In genomic region chr15:10468761-10469160, GRCm38 (mm10) we compare ENCODE assay signal across 11 mouse cellular contexts. TPM values are rescaled to one million over a fixed set of nuclear protein-coding genes. Genes with fewer than 3 reads are reported as not detected.
DNase-seq lines count a peak whose midpoint lies in the region; ATAC-seq and TF ChIP-seq lines count a peak whose summit lies in the region.
"Had no signal": no experiment of that assay in that cellular context is flagged by ENCODE, and none has a peak within 500 bp of the region (broad histone marks: within the 10 kb centered on the region; RNA-seq: fewer than 3 reads in every experiment).

No protein-coding gene starts in this region.

- no peak overlapping the region for H3K9ac ChIP-seq in heart, embryonic 13.5 days
- H3K9ac ChIP-seq in midbrain, postnatal 0 days (replicated peaks; ENCODE audit: low read length, poor library complexity, severe bottlenecking) = no peak overlapping the region
- H3K9ac ChIP-seq in intestine, embryonic 16.5 days (ENCODE audit: low read depth, low read length) = no peak overlapping the region
- H3K9ac ChIP-seq in neural tube, embryonic 14.5 days (replicated peaks; ENCODE audit: low read depth, low read length) = no peak overlapping the region

- intact Hi-C loops in heart, postnatal 10 days (cut with DNase I) = loop anchor here (5.0 kb wide), 1 partner anchor 1706 kb away; no protein-coding TSS in a partner anchor

- TF ChIP-seq CTCF in midbrain, postnatal 0 days (IDR thresholded peaks at IDR 0.05) = no peak

- no peak for ATAC-seq in heart, embryonic 13.5 days (ENCODE audit: extremely low read depth, insufficient number of reproducible peaks, low FRiP score, low TSS enrichment)
- ATAC-seq in midbrain, postnatal 0 days (ENCODE audit: low FRiP score) = no peak
- no peak for ATAC-seq in intestine, embryonic 16.5 days
- no peak for ATAC-seq in neural tube, embryonic 14.5 days (ENCODE audit: low read depth)

- no peak for DNase-seq in heart, postnatal 10 days
- no peak for DNase-seq in midbrain, embryonic 10.5 days (ENCODE audit: low spot score)
- no peak for DNase-seq in midbrain, postnatal 0 days (ENCODE audit: low spot score)
- DNase-seq in layer of hippocampus, adult 8-10 months (ENCODE audit: low spot score in 2 of 2) = no peak
- DNase-seq in spleen, postnatal 4 days (ENCODE audit: low spot score in 2 of 2) = no peak
- DNase-seq: lung, postnatal 4 days; right cerebral cortex, postnatal 14 days; thymus, postnatal 25 days had no signal

- no peaks in the 10 kb centered on the region for H3K27me3 ChIP-seq in heart, embryonic 13.5 days (replicated peaks)
- H3K27me3 ChIP-seq in midbrain, embryonic 10.5 days (ENCODE audit: low read depth, poor library complexity, severe bottlenecking) = no peaks in the 10 kb centered on the region
- H3K27me3 ChIP-seq in midbrain, postnatal 0 days (ENCODE audit: insufficient read depth, low read length) = no peaks in the 10 kb centered on the region
- H3K27me3 ChIP-seq in intestine, embryonic 16.5 days (replicated peaks; ENCODE audit: control insufficient read depth, insufficient read depth, low read length) = no peaks in the 10 kb centered on the region
- peaks cover 4% of the 10 kb centered on the region; the same call in 1 of the 2 replicates for H3K27me3 ChIP-seq in neural tube, embryonic 14.5 days (ENCODE audit: control insufficient read depth, insufficient read depth, low read length)

- 75% methylated on average over 3 of the region's 3 CpGs for WGBS in heart, embryonic 13.5 days
- WGBS in midbrain, embryonic 10.5 days = 89% methylated on average over 3 of the region's 3 CpGs
- WGBS in midbrain, postnatal 0 days = 87% methylated on average over 3 of the region's 3 CpGs
- 80% methylated on average over 3 of the region's 3 CpGs for WGBS in intestine, embryonic 16.5 days
- WGBS in neural tube, embryonic 14.5 days = 91% methylated on average over 3 of the region's 3 CpGs

- H3K4me2 ChIP-seq in heart, embryonic 13.5 days = peak overlapping the region; percentile 91
- H3K4me2 ChIP-seq in midbrain, postnatal 0 days (ENCODE audit: low read depth, low read length, poor library complexity, severe bottlenecking) = no peak overlapping the region
- H3K4me2 ChIP-seq in intestine, embryonic 16.5 days (ENCODE audit: low read depth, low read length) = 0 out of 2 replicates have a peak overlapping the region, but pooled peaks have one; percentile 5
- H3K4me2 ChIP-seq in neural tube, embryonic 14.5 days (ENCODE audit: low read depth, low read length) = peak overlapping the region; percentile 86

- H3K9me3 ChIP-seq in heart, embryonic 13.5 days = no peaks in the 10 kb centered on the region
- no peaks in the 10 kb centered on the region for H3K9me3 ChIP-seq in midbrain, embryonic 10.5 days (replicated peaks)
- H3K9me3 ChIP-seq in midbrain, postnatal 0 days (ENCODE audit: low read length) = no peaks in the 10 kb centered on the region
- no peaks in the 10 kb centered on the region for H3K9me3 ChIP-seq in intestine, embryonic 16.5 days (ENCODE audit: control insufficient read depth, low read length)
- no peaks in the 10 kb centered on the region for H3K9me3 ChIP-seq in neural tube, embryonic 14.5 days (ENCODE audit: control insufficient read depth, low read length)

- peak overlapping the region; percentile 87 for H3K4me3 ChIP-seq in heart, embryonic 13.5 days
- H3K4me3 ChIP-seq in midbrain, embryonic 10.5 days = peak overlapping the region; percentile 16; the same call in 1 of the 2 replicates
- H3K4me3 ChIP-seq in midbrain, postnatal 0 days (ENCODE audit: low read depth, low read length) = no peak overlapping the region
- H3K4me3 ChIP-seq in intestine, embryonic 16.5 days (ENCODE audit: low read length) = no peak overlapping the region
- no peak overlapping the region; the same call in 1 of the 2 replicates for H3K4me3 ChIP-seq in neural tube, embryonic 14.5 days (ENCODE audit: low read depth, low read length)

- no peaks in the 10 kb centered on the region for H3K36me3 ChIP-seq in heart, embryonic 13.5 days
- H3K36me3 ChIP-seq in midbrain, embryonic 10.5 days = no peaks in the 10 kb centered on the region
- H3K36me3 ChIP-seq in midbrain, postnatal 0 days (ENCODE audit: insufficient read depth, low read length) = no peaks in the 10 kb centered on the region
- no peaks in the 10 kb centered on the region for H3K36me3 ChIP-seq in intestine, embryonic 16.5 days (ENCODE audit: control insufficient read depth, insufficient read depth, low read length)
- H3K36me3 ChIP-seq in neural tube, embryonic 14.5 days (ENCODE audit: control insufficient read depth, insufficient read depth, low read length) = no peaks in the 10 kb centered on the region

- H3K27ac ChIP-seq in heart, embryonic 13.5 days (replicated peaks) = no peak overlapping the region
- no peak overlapping the region for H3K27ac ChIP-seq in midbrain, embryonic 10.5 days (replicated peaks)
- no peak overlapping the region for H3K27ac ChIP-seq in midbrain, postnatal 0 days (ENCODE audit: low read depth, low read length)
- no peak overlapping the region for H3K27ac ChIP-seq in intestine, embryonic 16.5 days (ENCODE audit: low read length)
- H3K27ac ChIP-seq in neural tube, embryonic 14.5 days (ENCODE audit: low read depth, low read length) = no peak overlapping the region

- H3K4me1 ChIP-seq in heart, embryonic 13.5 days = peaks cover 13% of the 10 kb centered on the region
- peaks cover 17% of the 10 kb centered on the region for H3K4me1 ChIP-seq in midbrain, embryonic 10.5 days
- peaks cover 9% of the 10 kb centered on the region; the same call in 1 of the 2 replicates for H3K4me1 ChIP-seq in midbrain, postnatal 0 days (ENCODE audit: insufficient read depth, low read length)
- H3K4me1 ChIP-seq in intestine, embryonic 16.5 days (ENCODE audit: control insufficient read depth, insufficient read depth, low read length) = peaks cover 7% of the 10 kb centered on the region; the same call in 1 of the 2 replicates
- H3K4me1 ChIP-seq in neural tube, embryonic 14.5 days (ENCODE audit: control insufficient read depth, insufficient read depth, low read length) = peaks cover 10% of the 10 kb centered on the region

RNA-seq across cellular contexts. Expression of gene Dnajc21, which starts 1.6 kb away (rescaled TPM):
- 5.8 and 7.1 TPM in 2 replicates for polyA plus RNA-seq in heart, embryonic 13.5 days (2015; fragmentation: Nextera tagmentation; extraction: Ambion mirVana)
- total RNA-seq in heart, postnatal 10 days (2021) = 10 to 100 TPM; 18.7 to 21.6 TPM
- polyA plus RNA-seq in midbrain, embryonic 10.5 days (2016; fragmentation: Nextera tagmentation; extraction: Ambion mirVana) = 12.9 TPM in 2 replicates
- 3.9 and 6.8 TPM in 2 replicates for total RNA-seq in midbrain, postnatal 0 days (2014; rRNA removed)
- 11.6 and 15.5 TPM in 2 replicates for polyA plus RNA-seq in midbrain, postnatal 0 days (2015; fragmentation: Nextera tagmentation; extraction: Ambion mirVana)
- polyA plus RNA-seq in intestine, embryonic 16.5 days (2015; fragmentation: Nextera tagmentation; extraction: Ambion mirVana) = 4.7 and 5.0 TPM in 2 replicates
- 14.3 and 14.4 TPM in 2 replicates for polyA plus RNA-seq in neural tube, embryonic 14.5 days (2014; fragmentation: Nextera tagmentation; extraction: Ambion mirVana)
- total RNA-seq in layer of hippocampus, adult 8-10 months (2022) = 10 to 100 TPM; 21.6 to 29.3 (median 23.6) TPM

RNA-seq across cellular contexts. Expression of gene Brix1, which starts 17.0 kb away (rescaled TPM):
- polyA plus RNA-seq in heart, embryonic 13.5 days (2015; fragmentation: Nextera tagmentation; extraction: Ambion mirVana) = 60.4 and 63.2 TPM in 2 replicates
- 10 to 100 TPM; 23.3 to 25.3 TPM for total RNA-seq in heart, postnatal 10 days (2021)
- polyA plus RNA-seq in midbrain, embryonic 10.5 days (2016; fragmentation: Nextera tagmentation; extraction: Ambion mirVana) = 122 and 139 TPM in 2 replicates
- 6.1 and 9.5 TPM in 2 replicates for total RNA-seq in midbrain, postnatal 0 days (2014; rRNA removed)
- 44.2 and 52.7 TPM in 2 replicates for polyA plus RNA-seq in midbrain, postnatal 0 days (2015; fragmentation: Nextera tagmentation; extraction: Ambion mirVana)
- polyA plus RNA-seq in intestine, embryonic 16.5 days (2015; fragmentation: Nextera tagmentation; extraction: Ambion mirVana) = 86.2 and 95.5 TPM in 2 replicates
- 56.5 and 68.1 TPM in 2 replicates for polyA plus RNA-seq in neural tube, embryonic 14.5 days (2014; fragmentation: Nextera tagmentation; extraction: Ambion mirVana)
- total RNA-seq in layer of hippocampus, adult 8-10 months (2022) = 10 to 100 TPM; 20.9 to 24.9 (median 22.1) TPM

RNA-seq across cellular contexts. Expression of gene Rad1, which starts 17.1 kb away (rescaled TPM):
- 18.9 and 23.1 TPM in 2 replicates for polyA plus RNA-seq in heart, embryonic 13.5 days (2015; fragmentation: Nextera tagmentation; extraction: Ambion mirVana)
- total RNA-seq in heart, postnatal 10 days (2021) = 1 to 10 TPM; 6.6 to 8.9 TPM
- polyA plus RNA-seq in midbrain, embryonic 10.5 days (2016; fragmentation: Nextera tagmentation; extraction: Ambion mirVana) = 45.8 and 52.2 TPM in 2 replicates
- total RNA-seq in midbrain, postnatal 0 days (2014; rRNA removed) = 15.5 and 18.4 TPM in 2 replicates
- 18.1 TPM in 2 replicates for polyA plus RNA-seq in midbrain, postnatal 0 days (2015; fragmentation: Nextera tagmentation; extraction: Ambion mirVana)
- polyA plus RNA-seq in intestine, embryonic 16.5 days (2015; fragmentation: Nextera tagmentation; extraction: Ambion mirVana) = 18.5 and 21.9 TPM in 2 replicates
- 19.7 and 21.5 TPM in 2 replicates for polyA plus RNA-seq in neural tube, embryonic 14.5 days (2014; fragmentation: Nextera tagmentation; extraction: Ambion mirVana)
- 10 to 100 TPM; 12.4 to 16.1 (median 13.4) TPM for total RNA-seq in layer of hippocampus, adult 8-10 months (2022)

Comparison
In these comparisons a context has a peak if more than half of its experiments do, and no peak if none do; other contexts are left out.
1. H3K4me3 ChIP-seq: peak in heart, embryonic 13.5 days (single experiment) and midbrain, embryonic 10.5 days (single experiment); none in midbrain, postnatal 0 days (single experiment), intestine, embryonic 16.5 days (single experiment) and neural tube, embryonic 14.5 days (single experiment).